Mouse (Mus musculus) lung, embryonic 15.5 days (tissue): ENCODE results near the gene Itpr2. TPM values are rescaled to one million over a fixed set of nuclear protein-coding genes. Genes with fewer than 3 reads are reported as not detected.

ENCODE experiments used
- ATAC-seq: fragments of 200-750 bp; cut with Nextera tagmentation; 2 replicates; pipeline ENCODE4 v1.8.0; 2017; ENCODE audit warnings: moderate number of reproducible peaks, borderline replicate concordance; ENCODE audit not compliant: low FRiP score, low TSS enrichment; ENCODE audit errors: extremely low read depth
- H3K27ac ChIP-seq: fragments of 300-500 bp; sonication (generic); 2 replicates; pipeline ENCODE4 v1.5.1; 2015; ENCODE audit warnings: moderate library complexity, mild to moderate bottlenecking, inconsistent platforms
- H3K27me3 ChIP-seq: fragments of 300-500 bp; sonication (generic); 2 replicates; pipeline ENCODE4 v1.6.1; 2015; ENCODE audit warnings: inconsistent platforms
- H3K36me3 ChIP-seq: fragments of 300-500 bp; sonication (generic); 2 replicates; pipeline ENCODE4 v1.6.1; 2015; ENCODE audit warnings: inconsistent platforms
- H3K4me1 ChIP-seq: fragments of 300-500 bp; sonication (generic); 2 replicates; pipeline ENCODE4 v1.6.1; 2015; ENCODE audit warnings: inconsistent platforms
- H3K4me2 ChIP-seq: fragments of 300-500 bp; sonication (generic); 2 replicates; pipeline ENCODE4 v1.6.1; 2015; ENCODE audit warnings: inconsistent platforms, mild to moderate bottlenecking, moderate library complexity
- H3K4me3 ChIP-seq: fragments of 300-500 bp; sonication (generic); 2 replicates; pipeline ENCODE4 v1.5.1; 2015; ENCODE audit warnings: mild to moderate bottlenecking, inconsistent platforms
- H3K9ac ChIP-seq: fragments of 300-500 bp; sonication (generic); 2 replicates; pipeline ENCODE4 v1.6.1; 2015; ENCODE audit warnings: inconsistent platforms
- H3K9me3 ChIP-seq: fragments of 300-500 bp; sonication (generic); 2 replicates; pipeline ENCODE4 v1.6.1; 2016; ENCODE audit warnings: inconsistent platforms
- WGBS: fragments of 180-500 bp; shearing (Covaris S2); methylation state at CpG from one replicate; pipeline ENCODE4 v1.1.7; 2015; 5-methylcytosine and 5-hydroxymethylcytosine counted together
- polyA plus RNA-seq: library from polyadenylated mRNA; unstranded; fragments of >200 nt; fragmentation: Nextera tagmentation; extraction: Ambion mirVana; gene quantifications from 2 replicates; pipeline ENCODE4 v1.2.1, GENCODE M21; 2015

Gene Itpr2
- polyA plus RNA-seq, 1 experiment from 2014 or later = 18.8 TPM

- 78% methylated on average over 2 of the region's 2 CpGs for WGBS
- no peaks in the 10 kb centered on the region for H3K36me3 ChIP-seq
- H3K4me3 ChIP-seq = no peak overlapping the region
- no peaks in the 10 kb centered on the region for H3K9me3 ChIP-seq
- no peak for ATAC-seq
- no peaks in the 10 kb centered on the region for H3K27me3 ChIP-seq
- H3K4me1 ChIP-seq = 0 out of 2 replicates have a peak, but pooled peaks cover 5% of the 10 kb centered on the region
- H3K27ac ChIP-seq = no peak overlapping the region
- H3K9ac ChIP-seq = no peak overlapping the region
- H3K4me2 ChIP-seq = no peak overlapping the region
Observed at GRCm38 (mm10) chr6:146434217-146434616, 67.8 kb downstream of the Itpr2 start.

- WGBS = 63% methylated on average over 8 of the region's 8 CpGs
- Histone ChIP-seq H3K9ac (no peak overlapping the region), H3K4me3 (no peak overlapping the region), H3K36me3 (no peaks in the 10 kb centered on the region), H3K9me3 (no peaks in the 10 kb centered on the region), H3K4me2 (no peak overlapping the region), H3K4me1 (0 out of 2 replicates have a peak, but pooled peaks cover 5% of the 10 kb centered on the region), H3K27me3 (no peaks in the 10 kb centered on the region), H3K27ac (no peak overlapping the region)
- ATAC-seq = no peak
Observed at GRCm38 (mm10) chr6:146432218-146432865, 69.7 kb downstream of the Itpr2 start.

- WGBS = 71% methylated on average over 7 of the region's 7 CpGs
- no peaks in the 10 kb centered on the region for H3K36me3 ChIP-seq
- H3K9me3 ChIP-seq = no peaks in the 10 kb centered on the region
- H3K4me2 ChIP-seq = no peak overlapping the region
- H3K27ac ChIP-seq = no peak overlapping the region
- H3K4me1 ChIP-seq = 0 out of 2 replicates have a peak, but pooled peaks cover 5% of the 10 kb centered on the region
- no peak for ATAC-seq
- no peaks in the 10 kb centered on the region for H3K27me3 ChIP-seq
- no peak overlapping the region for H3K9ac ChIP-seq
- H3K4me3 ChIP-seq = no peak overlapping the region
Observed at GRCm38 (mm10) chr6:146431777-146432176, 70.2 kb downstream of the Itpr2 start.

- Histone ChIP-seq H3K27me3 (no peaks in the 10 kb centered on the region), H3K4me3 (no peak overlapping the region), H3K27ac (no peak overlapping the region), H3K4me1 (0 out of 2 replicates have a peak, but pooled peaks cover 5% of the 10 kb centered on the region), H3K4me2 (no peak overlapping the region), H3K9me3 (no peaks in the 10 kb centered on the region), H3K9ac (no peak overlapping the region), H3K36me3 (no peaks in the 10 kb centered on the region)
- peak; percentile 62 for ATAC-seq
- WGBS = 50% methylated on average over 9 of the region's 9 CpGs
Observed at GRCm38 (mm10) chr6:146429694-146430380, 72.2 kb downstream of the Itpr2 start.

GRCm38 (mm10) chr6:146424778-146425177 lies 77.2 kb downstream of the Itpr2 start:
- H3K27ac ChIP-seq = no peak overlapping the region
- 74% methylated on average over 3 of the region's 3 CpGs for whole genome bisulfite sequencing
- 0 out of 2 replicates have a peak, but pooled peaks cover 5% of the 10 kb centered on the region for H3K4me1 ChIP-seq
- no peak overlapping the region for H3K4me3 ChIP-seq
- H3K9ac ChIP-seq = no peak overlapping the region
- ATAC-seq = no peak
- H3K27me3 ChIP-seq = no peaks in the 10 kb centered on the region
- H3K4me2 ChIP-seq = no peak overlapping the region
- H3K9me3 ChIP-seq = no peaks in the 10 kb centered on the region
- H3K36me3 ChIP-seq = no peaks in the 10 kb centered on the region

GRCm38 (mm10) chr6:146424326-146424725 lies 77.7 kb downstream of the Itpr2 start:
- Histone ChIP-seq H3K27me3 (no peaks in the 10 kb centered on the region), H3K9me3 (no peaks in the 10 kb centered on the region), H3K27ac (no peak overlapping the region), H3K36me3 (no peaks in the 10 kb centered on the region), H3K4me3 (no peak overlapping the region), H3K4me2 (no peak overlapping the region), H3K4me1 (0 out of 2 replicates have a peak, but pooled peaks cover 5% of the 10 kb centered on the region), H3K9ac (no peak overlapping the region)
- 55% methylated on average over 6 of the region's 6 CpGs for WGBS
- no peak for ATAC-seq

- no peak overlapping the region for H3K4me2 ChIP-seq
- no peaks in the 10 kb centered on the region for H3K9me3 ChIP-seq
- WGBS = 29% methylated on average over 6 of the region's 6 CpGs
- no peaks in the 10 kb centered on the region for H3K36me3 ChIP-seq
- no peaks in the 10 kb centered on the region for H3K27me3 ChIP-seq
- no peak for ATAC-seq
- no peak overlapping the region for H3K27ac ChIP-seq
- no peak overlapping the region for H3K4me3 ChIP-seq
- H3K9ac ChIP-seq = no peak overlapping the region
- 0 out of 2 replicates have a peak, but pooled peaks cover 5% of the 10 kb centered on the region for H3K4me1 ChIP-seq
Observed at GRCm38 (mm10) chr6:146420718-146421117, 81.3 kb downstream of the Itpr2 start.

GRCm38 (mm10) chr6:146416461-146416860 lies 85.6 kb downstream of the Itpr2 start:
- 66% methylated on average over 2 of the region's 2 CpGs for WGBS
- no peak overlapping the region for H3K9ac ChIP-seq
- peaks cover 7% of the 10 kb centered on the region; the same call in 1 of the 2 replicates for H3K4me1 ChIP-seq
- H3K9me3 ChIP-seq = no peaks in the 10 kb centered on the region
- no peaks in the 10 kb centered on the region for H3K27me3 ChIP-seq
- no peak for ATAC-seq
- H3K4me2 ChIP-seq = no peak overlapping the region
- no peak overlapping the region for H3K4me3 ChIP-seq
- H3K27ac ChIP-seq = no peak overlapping the region
- H3K36me3 ChIP-seq = no peaks in the 10 kb centered on the region

- Histone ChIP-seq H3K9ac (no peak overlapping the region), H3K27me3 (no peaks in the 10 kb centered on the region), H3K4me3 (no peak overlapping the region), H3K36me3 (no peaks in the 10 kb centered on the region), H3K27ac (no peak overlapping the region), H3K4me1 (peaks cover 15% of the 10 kb centered on the region), H3K4me2 (no peak overlapping the region), H3K9me3 (no peaks in the 10 kb centered on the region)
- no peak for ATAC-seq
- 42% methylated on average over 7 of the region's 7 CpGs for WGBS
Observed at GRCm38 (mm10) chr6:146414094-146414493, 87.9 kb downstream of the Itpr2 start.

GRCm38 (mm10) chr6:146411446-146412070 lies 90.5 kb downstream of the Itpr2 start:
- Histone ChIP-seq H3K4me2 (no peak overlapping the region), H3K36me3 (no peaks in the 10 kb centered on the region), H3K9ac (no peak overlapping the region), H3K9me3 (no peaks in the 10 kb centered on the region), H3K27me3 (no peaks in the 10 kb centered on the region), H3K4me1 (peaks cover 15% of the 10 kb centered on the region), H3K4me3 (no peak overlapping the region), H3K27ac (no peak overlapping the region)
- ATAC-seq = no peak
- 84% methylated on average over 16 of the region's 16 CpGs for WGBS

GRCm38 (mm10) chr6:146410427-146410810 lies 91.6 kb downstream of the Itpr2 start:
- Histone ChIP-seq H3K36me3 (no peaks in the 10 kb centered on the region), H3K9ac (no peak overlapping the region), H3K4me1 (peaks cover 15% of the 10 kb centered on the region), H3K27me3 (no peaks in the 10 kb centered on the region), H3K27ac (peak overlapping the region; percentile 57; the same call in 1 of the 2 replicates), H3K4me2 (no peak overlapping the region), H3K9me3 (no peaks in the 10 kb centered on the region), H3K4me3 (no peak overlapping the region)
- WGBS = 68% methylated on average over 6 of the region's 6 CpGs
- ATAC-seq = peak; percentile 27; the same call in 1 of the 2 replicates
